Mouse (Mus musculus) MEL (cell line): ENCODE results near the gene Dapk2. TPM values are rescaled to one million over a fixed set of nuclear protein-coding genes. Genes with fewer than 3 reads are reported as not detected.
A peak's percentile ranks its signal among the peaks of the same experiment; 100 is the strongest.

Source experiments
- DNase-seq: peaks from one replicate; pipeline ENCODE4 v3.0.0; 2011; ENCODE audit warnings: low read depth, low spot score
- H3K27ac ChIP-seq: 2 replicates; pipeline ENCODE4 v1.5.1; 2012; ENCODE audit warnings: low read depth, mild to moderate bottlenecking, control low read depth, low read length, moderate library complexity; ENCODE audit not compliant: control insufficient read depth
- H3K27me3 ChIP-seq, 2 experiments: fragments of 150-350 bp in 1 of 2; sonication (generic) in 1 of 2; 2 replicates each; pipeline ENCODE4 v1.6.1; 2012; ENCODE audit warnings: low read length in 2 of 2, mild to moderate bottlenecking in 2 of 2, improper control_type of control experiment in 1 of 2, moderate library complexity in 1 of 2; ENCODE audit not compliant: insufficient read depth in 2 of 2, control insufficient read depth in 1 of 2
- H3K36me3 ChIP-seq, 2 experiments: 2 replicates each; pipeline ENCODE4 v1.6.1; 2012 to 2014; ENCODE audit warnings: low read length in 2 of 2, improper control_type of control experiment in 1 of 2, inconsistent platforms in 1 of 2, mild to moderate bottlenecking in 1 of 2; ENCODE audit not compliant: insufficient read depth in 2 of 2, control insufficient read depth in 1 of 2
- H3K4me1 ChIP-seq, 2 experiments: fragments of 150-350 bp in 1 of 2; sonication (generic) in 1 of 2; 2 replicates each; pipeline ENCODE4 v1.6.1; 2012; ENCODE audit warnings: low read length in 2 of 2, improper control_type of control experiment in 1 of 2, mild to moderate bottlenecking in 1 of 2; ENCODE audit not compliant: insufficient read depth in 2 of 2, control insufficient read depth in 1 of 2
- H3K4me3 ChIP-seq, 2 experiments: fragments of 150-350 bp in 1 of 2; sonication (generic) in 1 of 2; 2 replicates each; pipeline ENCODE4 v1.5.1; 2012; ENCODE audit warnings: low read depth in 2 of 2, low read length in 2 of 2, mild to moderate bottlenecking in 2 of 2, moderate library complexity in 2 of 2, control low read depth in 1 of 2, improper control_type of control experiment in 1 of 2; ENCODE audit not compliant: control insufficient read depth in 1 of 2, insufficient read depth in 1 of 2
- H3K79me2 ChIP-seq: 2 replicates; pipeline ENCODE4 v1.6.1; 2012; ENCODE audit warnings: mild to moderate bottlenecking, low read length, moderate library complexity; ENCODE audit not compliant: control insufficient read depth, poor library complexity, insufficient read depth
- H3K9ac ChIP-seq: 2 replicates; pipeline ENCODE4 v1.6.1; 2012; ENCODE audit warnings: low read depth, mild to moderate bottlenecking, control low read depth, low read length, moderate library complexity; ENCODE audit not compliant: control insufficient read depth, poor library complexity, severe bottlenecking
- H3K9me3 ChIP-seq: fragments of 150-350 bp; sonication (generic); replicated peaks from 2 replicates; pipeline ENCODE4 v1.6.1; 2012; ENCODE audit warnings: mild to moderate bottlenecking, low read length, improper control_type of control experiment, moderate library complexity; ENCODE audit not compliant: insufficient read depth
- BHLHE40 ChIP-seq: IDR thresholded peaks from 2 replicates; pipeline ENCODE4 v1.6.1; 2012; ENCODE audit warnings: low read depth, mild to moderate bottlenecking, inconsistent platforms, low read length, improper control_type of control experiment, borderline replicate concordance
- CHD2 ChIP-seq: IDR thresholded peaks from 2 replicates; pipeline ENCODE4 v1.6.1; 2011; ENCODE audit warnings: low read length, improper control_type of control experiment
- CTCF ChIP-seq, 3 experiments: IDR thresholded peaks in 2 of 3; conservative IDR thresholded peaks in 1 of 3; 2 replicates each; pipeline ENCODE4 v1.5.1; 2011 to 2012; ENCODE audit warnings: low read length in 3 of 3, low read depth in 2 of 3, mild to moderate bottlenecking in 2 of 3, improper control_type of control experiment in 1 of 3, inconsistent platforms in 1 of 3, mixed read lengths in 1 of 3, moderate library complexity in 1 of 3; ENCODE audit not compliant: control insufficient read depth in 1 of 3, insufficient read depth in 1 of 3, poor library complexity in 1 of 3, severe bottlenecking in 1 of 3
- EP300 ChIP-seq, 2 experiments: IDR thresholded peaks; 2 replicates each; pipeline ENCODE4 v1.6.1; 2011; ENCODE audit warnings: improper control_type of control experiment in 2 of 2, low read length in 2 of 2, low read depth in 1 of 2, mild to moderate bottlenecking in 1 of 2
- ETS1 ChIP-seq: IDR thresholded peaks from 2 replicates; pipeline ENCODE4 v1.6.1; 2012; ENCODE audit warnings: low read depth, mild to moderate bottlenecking, inconsistent platforms, low read length, improper control_type of control experiment, moderate library complexity
- GABPA ChIP-seq: IDR thresholded peaks from 2 replicates; pipeline ENCODE4 v1.6.1; 2012; ENCODE audit warnings: low read depth, mild to moderate bottlenecking, inconsistent platforms, low read length, improper control_type of control experiment, moderate library complexity
- GATA1 ChIP-seq: IDR thresholded peaks from 2 replicates; pipeline ENCODE4 v1.6.1; 2011; ENCODE audit warnings: low read depth, low read length, improper control_type of control experiment
- JUND ChIP-seq: IDR thresholded peaks from 2 replicates; pipeline ENCODE4 v1.6.1; 2011; ENCODE audit warnings: low read depth, mild to moderate bottlenecking, improper control_type of control experiment, low read length
- KAT2A ChIP-seq: conservative IDR thresholded peaks from 2 replicates; pipeline ENCODE4 v1.6.1; 2012; ENCODE audit warnings: low read depth, low read length, improper control_type of control experiment, inconsistent platforms
- MAFK ChIP-seq: IDR thresholded peaks from 2 replicates; pipeline ENCODE4 v1.6.1; 2011; ENCODE audit warnings: low read depth, mild to moderate bottlenecking, low read length, improper control_type of control experiment, borderline replicate concordance
- MAX ChIP-seq: IDR thresholded peaks from 2 replicates; pipeline ENCODE4 v1.6.1; 2011; ENCODE audit warnings: low read length, improper control_type of control experiment
- MEF2A ChIP-seq: IDR thresholded peaks from 2 replicates; pipeline ENCODE4 v1.6.1; 2014; ENCODE audit warnings: low read depth, mild to moderate bottlenecking, inconsistent platforms, low read length, improper control_type of control experiment; ENCODE audit not compliant: poor library complexity, insufficient replicate concordance, severe bottlenecking; ENCODE audit errors: extremely low read depth
- MXI1 ChIP-seq: IDR thresholded peaks from 2 replicates; pipeline ENCODE4 v1.6.1; 2011; ENCODE audit warnings: mild to moderate bottlenecking, low read depth, low read length, improper control_type of control experiment
- MYB ChIP-seq: IDR thresholded peaks from 2 replicates; pipeline ENCODE4 v1.6.1; 2011; ENCODE audit warnings: mild to moderate bottlenecking, low read depth, low read length, improper control_type of control experiment
- MYC ChIP-seq: IDR thresholded peaks from 2 replicates; pipeline ENCODE4 v1.6.1; 2011; ENCODE audit warnings: low read depth, mild to moderate bottlenecking, low read length, improper control_type of control experiment, moderate library complexity
- NELFE ChIP-seq: IDR thresholded peaks from 2 replicates; pipeline ENCODE4 v1.6.1; 2011; ENCODE audit warnings: low read depth, low read length, improper control_type of control experiment
- NRF1 ChIP-seq: IDR thresholded peaks from 2 replicates; pipeline ENCODE4 v1.6.1; 2014; ENCODE audit warnings: low read depth, mild to moderate bottlenecking, inconsistent platforms, low read length, improper control_type of control experiment, moderate library complexity; ENCODE audit not compliant: poor library complexity, insufficient read depth, severe bottlenecking
- POLR2AphosphoS5 ChIP-seq: IDR thresholded peaks from 2 replicates; pipeline ENCODE4 v1.6.1; 2012; ENCODE audit warnings: low read depth, borderline replicate concordance, mild to moderate bottlenecking, inconsistent platforms, low read length, moderate library complexity, mixed read lengths
- RAD21 ChIP-seq: IDR thresholded peaks from 2 replicates; pipeline ENCODE4 v1.6.1; 2011; ENCODE audit warnings: mild to moderate bottlenecking, low read depth, low read length, improper control_type of control experiment
- SIN3A ChIP-seq: IDR thresholded peaks from 2 replicates; pipeline ENCODE4 v1.6.1; 2012; ENCODE audit warnings: low read length, improper control_type of control experiment, inconsistent platforms
- SMC3 ChIP-seq: IDR thresholded peaks from 2 replicates; pipeline ENCODE4 v1.6.1; 2011; ENCODE audit warnings: low read depth, low read length, improper control_type of control experiment
- TBP ChIP-seq: IDR thresholded peaks from 2 replicates; pipeline ENCODE4 v1.8.0; 2011; ENCODE audit warnings: low read depth, low read length, improper control_type of control experiment
- TCF12 ChIP-seq: IDR thresholded peaks from 2 replicates; pipeline ENCODE4 v1.6.1; 2014; ENCODE audit warnings: low read depth, mild to moderate bottlenecking, inconsistent platforms, low read length, improper control_type of control experiment, moderate library complexity
- UBTF ChIP-seq: IDR thresholded peaks from 2 replicates; pipeline ENCODE4 v1.6.1; 2012; ENCODE audit warnings: low read depth, mild to moderate bottlenecking, inconsistent platforms, low read length, improper control_type of control experiment, moderate library complexity, borderline replicate concordance; ENCODE audit not compliant: insufficient read depth
- USF1 ChIP-seq: IDR thresholded peaks from 2 replicates; pipeline ENCODE4 v1.6.1; 2014; ENCODE audit warnings: low read depth, mild to moderate bottlenecking, inconsistent platforms, low read length, improper control_type of control experiment, moderate library complexity
- USF2 ChIP-seq, 2 experiments: IDR thresholded peaks; 2 replicates each; pipeline ENCODE4 v1.6.1; 2011 to 2012; ENCODE audit warnings: improper control_type of control experiment in 2 of 2, low read length in 2 of 2, borderline replicate concordance in 1 of 2, inconsistent platforms in 1 of 2, low read depth in 1 of 2, mild to moderate bottlenecking in 1 of 2; ENCODE audit not compliant: insufficient read depth in 1 of 2
- ZC3H11A ChIP-seq: IDR thresholded peaks from 2 replicates; pipeline ENCODE4 v1.6.1; 2012; ENCODE audit warnings: low read depth, mild to moderate bottlenecking, inconsistent platforms, low read length, improper control_type of control experiment
- ZKSCAN1 ChIP-seq: IDR thresholded peaks from 2 replicates; pipeline ENCODE4 v1.6.1; 2012; ENCODE audit warnings: low read depth, mild to moderate bottlenecking, inconsistent platforms, low read length, improper control_type of control experiment, moderate library complexity
- ZMIZ1 ChIP-seq: IDR thresholded peaks from 2 replicates; pipeline ENCODE4 v1.6.1; 2012; ENCODE audit warnings: low read depth, mild to moderate bottlenecking, inconsistent platforms, low read length, improper control_type of control experiment, moderate library complexity
- polyA plus RNA-seq, 2 experiments: library from polyadenylated mRNA; stranded (reverse) in 1 of 2; unstranded in 1 of 2; fragments of >175 nt in 1 of 2; fragments of >200 nt in 1 of 2; gene quantifications; 2 replicates each; pipeline versions ENCODE4 v1.2.1 to v1.2.4; 2012; ENCODE audit warnings: low replicate concordance in 2 of 2, low read depth in 1 of 2; ENCODE audit not compliant: insufficient read length in 2 of 2, insufficient read depth in 1 of 2, missing spikeins in 1 of 2
- total RNA-seq: library from RNA; depleted of rRNA; stranded (reverse); fragments of 300-350 nt; gene quantifications from 2 replicates; pipeline ENCODE4 v1.2.3, GENCODE M21; 2012

Gene Dapk2
- total and polyA plus RNA-seq, 3 experiments, result 5.8 to 8.3 TPM; not detected in 1

DNA sequence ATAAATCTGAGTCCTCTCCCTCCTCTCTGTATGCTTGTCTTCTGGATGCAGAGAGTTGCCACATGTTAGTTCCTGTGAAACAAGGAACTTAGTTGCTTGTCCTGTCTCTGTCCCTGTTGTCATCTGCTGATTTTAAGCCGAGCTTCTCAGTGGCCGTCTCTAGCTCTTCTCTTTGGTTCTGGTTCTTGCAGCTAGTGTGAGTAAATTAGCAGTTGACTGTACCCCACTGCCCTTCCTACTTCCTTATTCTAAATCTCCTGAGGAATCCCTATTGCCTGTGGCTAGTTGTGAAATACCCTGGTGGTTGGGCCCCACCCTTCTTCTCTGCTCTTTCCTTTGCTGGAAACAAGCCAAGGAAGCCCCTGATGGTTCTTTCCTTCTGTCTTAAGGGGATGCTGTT, 26.6 kb upstream of the Dapk2 start:
- peaks cover 2 to 18% of the 10 kb centered on the region in 2 experiments; a peak in 3 of 4 replicates for H3K4me1 ChIP-seq
- H3K27ac ChIP-seq, result no peak overlapping the region
- no peak overlapping the region for H3K4me3 ChIP-seq
- no peaks in the 10 kb centered on the region for H3K9me3 ChIP-seq
- H3K79me2 ChIP-seq, result peaks cover 24% of the 10 kb centered on the region
- peaks cover 13 to 18% of the 10 kb centered on the region in 2 experiments for H3K36me3 ChIP-seq
- DNase-seq, result peak; percentile 60
- TF ChIP-seq NELFE (no peak), EP300 (IDR thresholded peaks at IDR 0.05; ENCODE audit: low read depth in 1 of 2, low read length in 2 of 2) (0 out of 4 replicates have a peak, but pooled peaks of 1 of the 2 experiments have one; percentile 8)
- no peak overlapping the region for H3K9ac ChIP-seq
- no peaks in the 10 kb centered on the region for H3K27me3 ChIP-seq

DNA sequence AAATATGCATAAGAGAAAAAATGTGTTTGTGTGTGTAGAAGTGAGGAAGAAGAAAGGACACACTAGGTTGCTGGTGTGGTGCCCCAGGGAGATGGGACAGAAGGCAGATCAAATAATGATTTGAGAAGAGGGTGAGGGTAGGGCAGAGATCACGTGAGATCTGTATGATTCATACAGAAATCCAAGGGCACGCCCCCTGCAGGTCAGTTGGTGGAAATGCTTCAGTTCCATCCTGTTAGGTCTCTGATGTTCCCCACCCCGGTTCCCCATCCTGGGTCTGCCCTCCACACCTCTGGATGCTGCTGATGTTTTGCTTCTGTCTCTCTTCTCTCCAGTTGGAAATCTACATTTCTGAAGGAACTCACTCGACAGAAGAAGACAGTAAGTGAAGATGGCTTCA, 22.1 kb upstream of the Dapk2 start:
- peak; percentile 68 for DNase-seq
- Histone ChIP-seq H3K4me3 (no peak overlapping the region), H3K4me1 (no peaks in the 10 kb centered on the region), H3K9ac (no peak overlapping the region), H3K9me3 (no peaks in the 10 kb centered on the region), H3K27ac (no peak overlapping the region), H3K36me3 (peaks cover 0 to 21% of the 10 kb centered on the region in 2 experiments; a peak in 2 of 4 replicates), H3K79me2 (no peaks in the 10 kb centered on the region), H3K27me3 (no peaks in the 10 kb centered on the region)
- no peak for TF ChIP-seq GATA1
- no peak for TF ChIP-seq MYB
- TF ChIP-seq USF2 (IDR thresholded peaks at IDR 0.05; ENCODE audit: borderline replicate concordance in 1 of 2, insufficient read depth in 1 of 2, low read depth in 1 of 2, low read length in 2 of 2), result no peak
- no peak for TF ChIP-seq CHD2
- TF ChIP-seq RAD21, result peak; percentile 5; the same call in 1 of the 2 replicates
- no peak for TF ChIP-seq EP300 (IDR thresholded peaks at IDR 0.05; ENCODE audit: low read depth in 1 of 2, low read length in 2 of 2)
- TF ChIP-seq KAT2A, result no peak
- no peak for TF ChIP-seq POLR2AphosphoS5
- TF ChIP-seq SIN3A, result no peak
- no peak for TF ChIP-seq JUND
- no peak for TF ChIP-seq NRF1
- TF ChIP-seq BHLHE40, result peak; percentile 85; the same call in 1 of the 2 replicates
- no peak for TF ChIP-seq TCF12
- TF ChIP-seq MEF2A, result no peak
- TF ChIP-seq GABPA, result no peak
- TF ChIP-seq SMC3, result peak; percentile 51
- no peak for TF ChIP-seq MYC
- TF ChIP-seq MXI1, result no peak
- TF ChIP-seq MAFK, result no peak
- TF ChIP-seq TBP, result no peak
- TF ChIP-seq ETS1, result no peak
- peak; percentile 64 to 89 (median 67) for TF ChIP-seq CTCF (IDR thresholded peaks at IDR 0.05 in 2 of 3, conservative IDR thresholded peaks at IDR 0.05 in 1 of 3; ENCODE audit: control insufficient read depth in 1 of 3, insufficient read depth in 1 of 3, low read depth in 2 of 3, low read length in 3 of 3, poor library complexity in 1 of 3, severe bottlenecking in 1 of 3)
- no peak for TF ChIP-seq ZMIZ1
- no peak for TF ChIP-seq ZKSCAN1
- no peak for TF ChIP-seq UBTF
- TF ChIP-seq USF1, result peak; percentile 76
- no peak for TF ChIP-seq MAX
- TF ChIP-seq NELFE, result no peak
- no peak for TF ChIP-seq ZC3H11A
